Mouse (Mus musculus): ENCODE results near the gene Bivm. TPM values are rescaled to one million over a fixed set of nuclear protein-coding genes. Genes with fewer than 3 reads are reported as not detected.

Gene Bivm
- polyA plus RNA-seq, 1 experiment from 2014 or later, result 15.3 TPM

DNA sequence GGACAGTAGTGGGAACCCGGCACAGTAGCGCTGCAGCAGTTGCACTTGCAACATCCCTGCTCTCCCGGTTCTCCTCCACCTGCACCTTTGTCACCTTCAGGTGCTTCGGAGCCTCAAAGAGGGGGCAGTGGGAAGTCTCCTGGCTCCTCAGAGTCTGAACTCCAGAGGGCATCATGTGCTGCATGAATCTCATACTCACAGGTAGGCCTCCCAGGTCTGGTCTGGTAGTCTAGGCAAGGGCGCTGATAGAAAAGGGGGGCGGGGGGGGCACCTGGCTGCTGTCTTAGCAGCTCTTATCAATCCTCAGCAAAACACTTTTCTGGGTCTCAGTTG, 1.3 kb downstream of the Bivm start:
- no peaks in the 10 kb centered on the region for H3K9me3 ChIP-seq (ENCODE audit: control insufficient read depth, low read length)
- WGBS, result 6% methylated on average over 6 of the region's 6 CpGs
- H3K27ac ChIP-seq (replicated peaks in 1 of 2; ENCODE audit: control insufficient read depth in 1 of 2, insufficient read depth in 1 of 2, low read depth in 2 of 2, low read length in 2 of 2), result peak overlapping the region; percentile 96 to 99
- H3K27me3 ChIP-seq (ENCODE audit: control insufficient read depth, insufficient read depth, low read length), result no peaks in the 10 kb centered on the region
- ATAC-seq (ENCODE audit: insufficient number of reproducible peaks, insufficient read depth, low FRiP score, low read depth), result 0 out of 2 replicates have a peak, but pooled peaks have one; percentile 4
- peak overlapping the region; percentile 84 for H3K9ac ChIP-seq (ENCODE audit: low read length)
- H3K4me1 ChIP-seq (ENCODE audit: control insufficient read depth in 2 of 2, insufficient read depth in 2 of 2, low read length in 2 of 2), result peaks cover 0 to 11% of the 10 kb centered on the region in 2 experiments; a peak in 2 of 4 replicates
- peaks cover 25% of the 10 kb centered on the region for H3K36me3 ChIP-seq (ENCODE audit: control insufficient read depth, insufficient read depth, low read length)
- H3K4me2 ChIP-seq (ENCODE audit: low read length), result peak overlapping the region; percentile 84
- peak overlapping the region; percentile 59 to 84 for H3K4me3 ChIP-seq (ENCODE audit: control insufficient read depth in 1 of 2, insufficient read depth in 1 of 2, low read depth in 1 of 2, low read length in 2 of 2)

DNA sequence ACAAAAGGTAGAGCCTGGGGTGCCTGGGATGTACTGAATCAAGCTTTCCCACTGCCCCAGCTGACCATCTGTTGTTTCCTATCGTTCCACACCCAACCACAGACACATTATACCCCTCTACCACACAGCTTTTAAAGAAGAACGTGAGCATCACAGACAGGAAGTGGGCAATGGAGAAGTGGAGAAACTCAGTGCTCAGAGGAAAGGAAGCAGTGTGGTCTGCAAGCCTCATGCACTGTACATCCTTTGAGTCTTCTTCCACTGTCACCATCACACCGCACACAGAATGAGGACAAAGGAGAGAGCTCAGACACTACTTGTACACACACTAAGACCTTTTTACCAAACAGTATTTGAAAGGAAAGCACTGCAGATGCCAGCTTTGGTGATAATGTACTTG, 3.5 kb downstream of the Bivm start:
- no peak for ATAC-seq (ENCODE audit: insufficient number of reproducible peaks, insufficient read depth, low FRiP score, low read depth)
- H3K4me2 ChIP-seq (ENCODE audit: low read length), result no peak overlapping the region
- no peak overlapping the region for H3K9ac ChIP-seq (ENCODE audit: low read length)
- WGBS, result 66% methylated on average over 3 of the region's 3 CpGs
- peaks cover 25% of the 10 kb centered on the region for H3K36me3 ChIP-seq (ENCODE audit: control insufficient read depth, insufficient read depth, low read length)
- H3K4me1 ChIP-seq (ENCODE audit: control insufficient read depth in 2 of 2, insufficient read depth in 2 of 2, low read length in 2 of 2), result peaks cover 0 to 11% of the 10 kb centered on the region in 2 experiments; a peak in 2 of 4 replicates
- no peaks in the 10 kb centered on the region for H3K27me3 ChIP-seq (ENCODE audit: control insufficient read depth, insufficient read depth, low read length)
- no peaks in the 10 kb centered on the region for H3K9me3 ChIP-seq (ENCODE audit: control insufficient read depth, low read length)
- H3K27ac ChIP-seq (replicated peaks in 1 of 2; ENCODE audit: control insufficient read depth in 1 of 2, insufficient read depth in 1 of 2, low read depth in 2 of 2, low read length in 2 of 2), result no peak overlapping the region
- no peak overlapping the region for H3K4me3 ChIP-seq (ENCODE audit: control insufficient read depth in 1 of 2, insufficient read depth in 1 of 2, low read depth in 1 of 2, low read length in 2 of 2)

DNA sequence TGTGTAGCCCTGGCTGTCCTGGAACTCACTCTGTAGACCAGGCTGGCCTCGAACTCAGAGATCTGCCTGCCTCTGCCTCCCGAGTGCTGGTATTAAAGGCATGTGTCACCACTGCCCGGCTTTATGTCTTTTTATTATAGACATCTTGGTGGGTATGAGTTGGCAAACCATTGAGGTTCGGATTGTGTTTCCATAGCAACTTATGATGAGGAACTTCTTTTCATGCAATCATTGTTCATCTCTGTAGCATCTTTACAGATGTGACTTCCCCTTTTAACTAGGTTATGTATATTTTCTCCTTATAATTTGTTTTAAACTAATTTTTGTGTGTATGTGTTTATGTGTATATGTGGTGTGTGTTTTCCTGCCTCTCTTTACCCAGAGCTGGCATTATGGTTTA, 6.8 kb downstream of the Bivm start:
- no peak overlapping the region for H3K27ac ChIP-seq (replicated peaks in 1 of 2; ENCODE audit: control insufficient read depth in 1 of 2, insufficient read depth in 1 of 2, low read depth in 2 of 2, low read length in 2 of 2)
- 90% methylated on average over 4 of the region's 4 CpGs for WGBS

DNA sequence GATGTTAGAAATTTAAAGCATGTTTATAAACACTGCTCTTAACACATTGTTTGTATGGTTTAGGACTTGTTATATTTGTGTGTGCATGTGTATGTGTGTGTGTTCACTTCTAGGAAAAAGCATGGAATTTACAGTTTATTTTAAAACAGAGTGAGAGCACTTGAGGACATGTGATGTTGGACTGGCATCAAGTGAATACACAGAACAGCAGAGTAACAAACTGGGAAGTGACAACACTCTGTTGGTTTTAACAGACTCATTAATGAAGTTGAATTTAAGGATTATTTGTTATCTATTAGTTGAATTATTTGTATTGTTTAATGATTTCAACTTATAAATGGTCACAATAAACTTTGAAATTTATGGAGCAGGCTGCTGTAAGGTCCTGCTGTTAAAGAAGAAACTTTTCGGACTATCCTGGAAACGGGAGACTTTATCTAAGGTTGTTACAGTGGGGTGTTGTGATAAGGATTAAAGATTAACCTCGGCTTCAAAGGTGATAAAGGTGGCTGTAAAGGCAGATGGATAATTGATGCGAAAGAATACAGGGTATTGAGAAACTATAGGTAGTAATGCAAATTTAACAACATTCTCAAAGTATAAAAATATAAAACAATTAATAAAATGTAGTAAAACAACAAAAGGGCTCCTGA, 11.3 kb downstream of the Bivm start:
- H3K36me3 ChIP-seq (ENCODE audit: control insufficient read depth, insufficient read depth, low read length), result peaks cover 65% of the 10 kb centered on the region
- no peaks in the 10 kb centered on the region for H3K27me3 ChIP-seq (ENCODE audit: control insufficient read depth, insufficient read depth, low read length)
- H3K4me1 ChIP-seq (ENCODE audit: control insufficient read depth in 2 of 2, insufficient read depth in 2 of 2, low read length in 2 of 2), result no peaks in the 10 kb centered on the region
- no peak for ATAC-seq (ENCODE audit: insufficient number of reproducible peaks, insufficient read depth, low FRiP score, low read depth)
- no peak overlapping the region for H3K4me3 ChIP-seq (ENCODE audit: control insufficient read depth in 1 of 2, insufficient read depth in 1 of 2, low read depth in 1 of 2, low read length in 2 of 2)
- no peaks in the 10 kb centered on the region for H3K9me3 ChIP-seq (ENCODE audit: control insufficient read depth, low read length)
- H3K27ac ChIP-seq (replicated peaks in 1 of 2; ENCODE audit: control insufficient read depth in 1 of 2, insufficient read depth in 1 of 2, low read depth in 2 of 2, low read length in 2 of 2), result no peak overlapping the region
- H3K4me2 ChIP-seq (ENCODE audit: low read length), result no peak overlapping the region
- WGBS, result 55% methylated on average over 4 of the region's 4 CpGs
- no peak overlapping the region for H3K9ac ChIP-seq (ENCODE audit: low read length)

More for the DNA sequence above, 6.8 kb downstream of the Bivm start:
- no peaks in the 10 kb centered on the region for H3K9me3 ChIP-seq (ENCODE audit: control insufficient read depth, low read length)
- peaks cover 57% of the 10 kb centered on the region for H3K36me3 ChIP-seq (ENCODE audit: control insufficient read depth, insufficient read depth, low read length)
- H3K4me3 ChIP-seq (ENCODE audit: control insufficient read depth in 1 of 2, insufficient read depth in 1 of 2, low read depth in 1 of 2, low read length in 2 of 2), result no peak overlapping the region
- no peak overlapping the region for H3K4me2 ChIP-seq (ENCODE audit: low read length)
- no peaks in the 10 kb centered on the region for H3K27me3 ChIP-seq (ENCODE audit: control insufficient read depth, insufficient read depth, low read length)
- peaks cover 0 to under 1% of the 10 kb centered on the region in 2 experiments; a peak in 1 of 4 replicates for H3K4me1 ChIP-seq (ENCODE audit: control insufficient read depth in 2 of 2, insufficient read depth in 2 of 2, low read length in 2 of 2)
- H3K9ac ChIP-seq (ENCODE audit: low read length), result no peak overlapping the region
- ATAC-seq (ENCODE audit: insufficient number of reproducible peaks, insufficient read depth, low FRiP score, low read depth), result no peak

DNA sequence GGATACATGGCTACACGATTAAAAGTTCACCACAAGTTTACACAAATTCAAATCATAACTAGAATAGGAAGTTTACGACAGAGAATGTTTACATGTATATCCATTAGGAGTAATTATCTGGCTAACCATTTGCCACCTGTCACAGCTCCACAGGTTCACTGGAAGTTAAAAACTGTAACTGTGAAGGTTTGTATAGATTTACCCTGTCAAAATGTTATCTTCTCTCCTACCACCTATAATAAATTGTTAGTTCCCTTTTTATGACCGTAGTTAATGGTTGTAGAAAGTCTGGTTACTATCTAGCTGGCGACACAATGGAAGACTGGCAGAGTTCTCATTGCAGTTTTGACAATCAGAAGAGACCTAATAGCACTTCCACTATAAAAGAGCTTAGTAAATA, 21.5 kb downstream of the Bivm start:
- Histone ChIP-seq H3K27ac (replicated peaks in 1 of 2; ENCODE audit: control insufficient read depth in 1 of 2, insufficient read depth in 1 of 2, low read depth in 2 of 2, low read length in 2 of 2) (no peak overlapping the region), H3K4me2 (ENCODE audit: low read length) (no peak overlapping the region), H3K4me1 (ENCODE audit: control insufficient read depth in 2 of 2, insufficient read depth in 2 of 2, low read length in 2 of 2) (no peaks in the 10 kb centered on the region), H3K9me3 (ENCODE audit: control insufficient read depth, low read length) (no peaks in the 10 kb centered on the region), H3K36me3 (ENCODE audit: control insufficient read depth, insufficient read depth, low read length) (peaks cover 69% of the 10 kb centered on the region), H3K4me3 (ENCODE audit: control insufficient read depth in 1 of 2, insufficient read depth in 1 of 2, low read depth in 1 of 2, low read length in 2 of 2) (no peak overlapping the region), H3K27me3 (ENCODE audit: control insufficient read depth, insufficient read depth, low read length) (no peaks in the 10 kb centered on the region), H3K9ac (ENCODE audit: low read length) (no peak overlapping the region)
- WGBS, result 85% methylated on average over 4 of the region's 4 CpGs
- ATAC-seq (ENCODE audit: insufficient number of reproducible peaks, insufficient read depth, low FRiP score, low read depth), result no peak

DNA sequence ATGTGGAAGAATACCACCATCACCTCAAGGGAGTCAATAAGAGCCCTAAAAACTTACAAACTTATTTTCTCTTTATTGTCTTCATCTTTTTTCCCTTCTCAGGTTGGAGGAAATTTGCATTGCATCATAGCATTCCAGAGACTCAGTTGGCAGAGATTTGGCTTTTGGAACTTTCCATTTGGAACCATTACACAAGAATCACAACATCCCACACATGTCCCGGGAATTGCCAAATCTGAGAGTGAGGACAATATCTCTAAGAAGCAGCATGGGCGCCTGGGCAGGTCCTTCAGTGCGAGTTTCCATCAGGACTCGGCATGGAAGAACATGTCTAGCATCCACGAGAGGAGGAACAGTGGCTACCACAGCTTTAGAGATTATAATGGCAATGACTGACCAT, 24.0 kb downstream of the Bivm start:
- Histone ChIP-seq H3K27ac (replicated peaks in 1 of 2; ENCODE audit: control insufficient read depth in 1 of 2, insufficient read depth in 1 of 2, low read depth in 2 of 2, low read length in 2 of 2) (no peak overlapping the region), H3K27me3 (ENCODE audit: control insufficient read depth, insufficient read depth, low read length) (no peaks in the 10 kb centered on the region), H3K4me2 (ENCODE audit: low read length) (no peak overlapping the region), H3K9ac (ENCODE audit: low read length) (no peak overlapping the region), H3K9me3 (ENCODE audit: control insufficient read depth, low read length) (no peaks in the 10 kb centered on the region), H3K4me1 (ENCODE audit: control insufficient read depth in 2 of 2, insufficient read depth in 2 of 2, low read length in 2 of 2) (no peaks in the 10 kb centered on the region), H3K4me3 (ENCODE audit: control insufficient read depth in 1 of 2, insufficient read depth in 1 of 2, low read depth in 1 of 2, low read length in 2 of 2) (no peak overlapping the region), H3K36me3 (ENCODE audit: control insufficient read depth, insufficient read depth, low read length) (peaks cover 60% of the 10 kb centered on the region)
- WGBS, result 75% methylated on average over 5 of the region's 5 CpGs
- ATAC-seq (ENCODE audit: insufficient number of reproducible peaks, insufficient read depth, low FRiP score, low read depth), result no peak

DNA sequence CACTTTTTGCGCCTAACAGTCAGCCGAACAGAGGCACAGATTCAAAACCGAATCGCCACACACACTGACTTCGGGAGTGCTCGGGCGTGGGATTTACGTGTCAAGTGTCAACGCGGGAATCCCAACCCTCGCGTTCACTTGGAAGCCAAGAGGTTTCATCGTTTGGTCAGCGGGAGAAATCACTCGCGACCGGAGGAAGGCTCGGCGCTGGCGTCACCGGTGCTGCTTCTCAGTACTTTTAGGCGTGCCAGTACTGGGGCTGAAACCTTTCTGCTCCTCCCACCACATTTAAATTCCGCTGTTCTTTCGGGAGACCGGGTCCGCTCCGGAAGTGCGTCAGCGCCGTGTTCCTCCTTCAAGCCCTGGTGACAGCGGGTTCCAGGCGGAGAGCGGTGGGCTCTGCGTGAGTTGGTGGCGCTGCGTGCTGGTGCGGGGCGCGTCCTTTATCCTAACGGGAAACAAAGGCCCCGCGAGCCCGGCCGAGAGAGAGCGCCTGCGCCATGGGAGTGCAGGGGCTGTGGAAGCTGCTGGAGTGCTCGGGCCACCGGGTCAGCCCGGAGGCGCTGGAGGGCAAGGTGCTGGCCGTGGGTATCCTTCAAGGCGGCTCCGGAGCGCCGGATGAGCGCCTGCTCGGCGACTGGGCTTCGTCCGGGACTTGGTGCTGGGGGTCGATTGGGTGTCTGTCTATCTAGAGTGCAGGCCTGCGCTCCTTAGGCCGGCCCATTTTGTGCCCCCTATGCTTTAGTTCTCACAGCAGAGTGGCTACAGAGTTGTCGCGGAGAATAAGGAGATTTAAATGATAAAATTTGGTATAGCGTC, 29.0 kb downstream of the Bivm start, which contains the start of gene Ercc5:
Gene Ercc5 (plus strand): TSS at position 182 of the 819 bp plus-strand sequence.
- under 1% methylated on average over 66 of the region's 66 CpGs for WGBS
- peak within 1 kb of the TSS; percentile 88 to 92 for H3K4me3 ChIP-seq (ENCODE audit: control insufficient read depth in 1 of 2, insufficient read depth in 1 of 2, low read depth in 1 of 2, low read length in 2 of 2)

More for the DNA sequence above, 29.0 kb downstream of the Bivm start, which contains the start of gene Ercc5:
- H3K9me3 ChIP-seq (ENCODE audit: control insufficient read depth, low read length), result no peaks in the 10 kb centered on the region
- H3K4me1 ChIP-seq (ENCODE audit: control insufficient read depth in 2 of 2, insufficient read depth in 2 of 2, low read length in 2 of 2), result peaks cover 0 to 6% of the 10 kb centered on the region in 2 experiments; a peak in 2 of 4 replicates
- H3K4me2 ChIP-seq (ENCODE audit: low read length), result peak within 1 kb of the TSS; percentile 73
- H3K27me3 ChIP-seq (ENCODE audit: control insufficient read depth, insufficient read depth, low read length), result no peaks in the 10 kb centered on the region
- peak; percentile 95 for ATAC-seq (ENCODE audit: insufficient number of reproducible peaks, insufficient read depth, low FRiP score, low read depth)
- peak within 1 kb of the TSS; percentile 94 for H3K9ac ChIP-seq (ENCODE audit: low read length)
- H3K36me3 ChIP-seq (ENCODE audit: control insufficient read depth, insufficient read depth, low read length), result peaks cover 13% of the 10 kb centered on the region
- peak within 1 kb of the TSS; percentile 95 for H3K27ac ChIP-seq (replicated peaks in 1 of 2; ENCODE audit: control insufficient read depth in 1 of 2, insufficient read depth in 1 of 2, low read depth in 2 of 2, low read length in 2 of 2)

All from heart, embryonic 14.5 days (tissue).